Mouse (Mus musculus) layer of hippocampus, adult 9-11 months (tissue): ENCODE results near the gene Rarres1.
A peak's percentile ranks its signal among the peaks of the same experiment; 100 is the strongest.

Experiments used
- DNase-seq: peaks from one replicate; pipeline ENCODE4 v3.0.0; 2022

Gene Rarres1

GRCm38 (mm10) chr3:67492086-67492869, 23.0 kb downstream of the Rarres1 start:
- peak; percentile 52 for DNase-seq

- DNase-seq = no peak
Observed at GRCm38 (mm10) chr3:67490156-67490555, 25.2 kb downstream of the Rarres1 start.

GRCm38 (mm10) chr3:67485233-67485632, 30.1 kb downstream of the Rarres1 start:
- no peak for DNase-seq

- no peak for DNase-seq
Observed at GRCm38 (mm10) chr3:67482400-67482799, 32.9 kb downstream of the Rarres1 start.

GRCm38 (mm10) chr3:67479806-67480205, 35.5 kb downstream of the Rarres1 start:
- no peak for DNase-seq

GRCm38 (mm10) chr3:67473438-67473837, 41.9 kb downstream of the Rarres1 start:
- DNase-seq = no peak

- no peak for DNase-seq
Observed at GRCm38 (mm10) chr3:67471408-67472127, 43.8 kb downstream of the Rarres1 start.

GRCm38 (mm10) chr3:67467281-67467680, 48.0 kb downstream of the Rarres1 start:
- DNase-seq = no peak

GRCm38 (mm10) chr3:67466576-67466975, 48.7 kb downstream of the Rarres1 start:
- no peak for DNase-seq

GRCm38 (mm10) chr3:67463450-67464372, 51.6 kb downstream of the Rarres1 start, which contains the start of gene Lxn:
Gene Lxn (minus strand): TSS chr3:67463926.
- DNase-seq = peak; percentile 30

- no peak for DNase-seq
Observed at GRCm38 (mm10) chr3:67463001-67463400, 52.3 kb downstream of the Rarres1 start.

GRCm38 (mm10) chr3:67462578-67462977, 52.7 kb downstream of the Rarres1 start:
- no peak for DNase-seq

GRCm38 (mm10) chr3:67462015-67462414, 53.3 kb downstream of the Rarres1 start:
- no peak for DNase-seq

GRCm38 (mm10) chr3:67459881-67460280, 55.4 kb downstream of the Rarres1 start:
- no peak for DNase-seq

GRCm38 (mm10) chr3:67450601-67451210, 64.6 kb downstream of the Rarres1 start:
- peak; percentile 47 for DNase-seq

GRCm38 (mm10) chr3:67449660-67450059, 65.7 kb downstream of the Rarres1 start:
- DNase-seq = peak; percentile 75

GRCm38 (mm10) chr3:67447143-67447542, 68.2 kb downstream of the Rarres1 start:
- DNase-seq = no peak

GRCm38 (mm10) chr3:67434011-67434410, 81.3 kb downstream of the Rarres1 start:
- no peak for DNase-seq

GRCm38 (mm10) chr3:67429999-67430380, 85.3 kb downstream of the Rarres1 start, which contains the start of gene Gfm1:
Gene Gfm1 (plus strand): TSS chr3:67430096.
- peak; percentile 82 for DNase-seq

- no peak for DNase-seq
Observed at GRCm38 (mm10) chr3:67429338-67429998, 85.9 kb downstream of the Rarres1 start.
